Mouse (Mus musculus): ENCODE results near the gene Bnc2. TPM values are rescaled to one million over a fixed set of nuclear protein-coding genes. Genes with fewer than 3 reads are reported as not detected.

Gene Bnc2
- polyA plus RNA-seq, 1 experiment from 2014 or later: 1.7 TPM

- no peak overlapping the region for H3K27ac ChIP-seq (replicated peaks)
- no peak for ATAC-seq (ENCODE audit: extremely low read depth, insufficient number of reproducible peaks, low FRiP score, low TSS enrichment)
- H3K36me3 ChIP-seq: no peaks in the 10 kb centered on the region
- 27% methylated on average over 2 of the region's 2 CpGs for WGBS
- H3K9me3 ChIP-seq: no peaks in the 10 kb centered on the region
- no peak overlapping the region for H3K9ac ChIP-seq
- H3K4me1 ChIP-seq: peaks cover 14% of the 10 kb centered on the region
- no peak overlapping the region for H3K4me2 ChIP-seq
- H3K4me3 ChIP-seq: no peak overlapping the region
- H3K27me3 ChIP-seq (replicated peaks): no peaks in the 10 kb centered on the region
Observed at GRCm38 (mm10) chr4:84352656-84353055, 322.4 kb downstream of the Bnc2 start.

- peaks cover 5% of the 10 kb centered on the region; the same call in 1 of the 2 replicates for H3K4me1 ChIP-seq
- ATAC-seq (ENCODE audit: extremely low read depth, insufficient number of reproducible peaks, low FRiP score, low TSS enrichment): no peak
- no peak overlapping the region for H3K9ac ChIP-seq
- H3K9me3 ChIP-seq: no peaks in the 10 kb centered on the region
- WGBS: 27% methylated on average over 5 of the region's 5 CpGs
- no peaks in the 10 kb centered on the region for H3K27me3 ChIP-seq (replicated peaks)
- no peak overlapping the region for H3K4me2 ChIP-seq
- H3K4me3 ChIP-seq: no peak overlapping the region
- no peaks in the 10 kb centered on the region for H3K36me3 ChIP-seq
- no peak overlapping the region for H3K27ac ChIP-seq (replicated peaks)
Observed at GRCm38 (mm10) chr4:84349536-84349935, 325.5 kb downstream of the Bnc2 start.

GRCm38 (mm10) chr4:84339172-84339571 lies 335.9 kb downstream of the Bnc2 start:
- Histone ChIP-seq H3K27me3 (replicated peaks) (no peaks in the 10 kb centered on the region), H3K4me2 (no peak overlapping the region), H3K4me3 (no peak overlapping the region), H3K36me3 (no peaks in the 10 kb centered on the region), H3K9me3 (no peaks in the 10 kb centered on the region), H3K27ac (replicated peaks) (no peak overlapping the region), H3K9ac (no peak overlapping the region), H3K4me1 (no peaks in the 10 kb centered on the region)
- WGBS: 71% methylated on average over 4 of the region's 4 CpGs
- no peak for ATAC-seq (ENCODE audit: extremely low read depth, insufficient number of reproducible peaks, low FRiP score, low TSS enrichment)

- Histone ChIP-seq H3K4me2 (no peak overlapping the region), H3K27ac (replicated peaks) (no peak overlapping the region), H3K27me3 (replicated peaks) (no peaks in the 10 kb centered on the region), H3K4me1 (peaks cover 10% of the 10 kb centered on the region; the same call in 1 of the 2 replicates), H3K4me3 (no peak overlapping the region), H3K9ac (no peak overlapping the region), H3K36me3 (no peaks in the 10 kb centered on the region), H3K9me3 (no peaks in the 10 kb centered on the region)
- WGBS: 65% methylated on average over 9 of the region's 9 CpGs
- no peak for ATAC-seq (ENCODE audit: extremely low read depth, insufficient number of reproducible peaks, low FRiP score, low TSS enrichment)
Observed at GRCm38 (mm10) chr4:84331995-84332394, 343.1 kb downstream of the Bnc2 start.

GRCm38 (mm10) chr4:84331450-84331849 lies 343.6 kb downstream of the Bnc2 start:
- Histone ChIP-seq H3K9me3 (no peaks in the 10 kb centered on the region), H3K4me3 (no peak overlapping the region), H3K27ac (replicated peaks) (no peak overlapping the region), H3K27me3 (replicated peaks) (no peaks in the 10 kb centered on the region), H3K4me2 (no peak overlapping the region), H3K4me1 (peaks cover 10% of the 10 kb centered on the region; the same call in 1 of the 2 replicates), H3K36me3 (no peaks in the 10 kb centered on the region), H3K9ac (no peak overlapping the region)
- WGBS: 54% methylated on average over 3 of the region's 3 CpGs
- no peak for ATAC-seq (ENCODE audit: extremely low read depth, insufficient number of reproducible peaks, low FRiP score, low TSS enrichment)

GRCm38 (mm10) chr4:84330509-84330908 lies 344.6 kb downstream of the Bnc2 start:
- Histone ChIP-seq H3K36me3 (no peaks in the 10 kb centered on the region), H3K9me3 (no peaks in the 10 kb centered on the region), H3K4me1 (peaks cover 10% of the 10 kb centered on the region; the same call in 1 of the 2 replicates), H3K4me2 (no peak overlapping the region), H3K9ac (no peak overlapping the region), H3K27me3 (replicated peaks) (no peaks in the 10 kb centered on the region), H3K27ac (replicated peaks) (no peak overlapping the region), H3K4me3 (no peak overlapping the region)
- ATAC-seq (ENCODE audit: extremely low read depth, insufficient number of reproducible peaks, low FRiP score, low TSS enrichment): no peak
- WGBS: 91% methylated on average over 4 of the region's 4 CpGs

GRCm38 (mm10) chr4:84329651-84330050 lies 345.4 kb downstream of the Bnc2 start:
- ATAC-seq (ENCODE audit: extremely low read depth, insufficient number of reproducible peaks, low FRiP score, low TSS enrichment): no peak
- H3K9me3 ChIP-seq: no peaks in the 10 kb centered on the region
- H3K4me3 ChIP-seq: no peak overlapping the region
- 65% methylated on average over 5 of the region's 5 CpGs for WGBS
- no peaks in the 10 kb centered on the region for H3K27me3 ChIP-seq (replicated peaks)
- H3K27ac ChIP-seq (replicated peaks): no peak overlapping the region
- no peak overlapping the region for H3K9ac ChIP-seq
- H3K36me3 ChIP-seq: no peaks in the 10 kb centered on the region
- no peak overlapping the region for H3K4me2 ChIP-seq
- peaks cover 10% of the 10 kb centered on the region; the same call in 1 of the 2 replicates for H3K4me1 ChIP-seq

- H3K36me3 ChIP-seq: no peaks in the 10 kb centered on the region
- no peak overlapping the region for H3K4me2 ChIP-seq
- H3K4me3 ChIP-seq: no peak overlapping the region
- H3K4me1 ChIP-seq: no peaks in the 10 kb centered on the region
- no peak overlapping the region for H3K27ac ChIP-seq (replicated peaks)
- no peaks in the 10 kb centered on the region for H3K9me3 ChIP-seq
- WGBS: 77% methylated on average over 4 of the region's 4 CpGs
- H3K27me3 ChIP-seq (replicated peaks): no peaks in the 10 kb centered on the region
- no peak for ATAC-seq (ENCODE audit: extremely low read depth, insufficient number of reproducible peaks, low FRiP score, low TSS enrichment)
- H3K9ac ChIP-seq: no peak overlapping the region
Observed at GRCm38 (mm10) chr4:84324371-84324770, 350.7 kb downstream of the Bnc2 start.

GRCm38 (mm10) chr4:84321598-84321997 lies 353.5 kb downstream of the Bnc2 start:
- Histone ChIP-seq H3K36me3 (no peaks in the 10 kb centered on the region), H3K9me3 (no peaks in the 10 kb centered on the region), H3K4me2 (no peak overlapping the region), H3K4me3 (no peak overlapping the region), H3K27me3 (replicated peaks) (no peaks in the 10 kb centered on the region), H3K4me1 (no peaks in the 10 kb centered on the region), H3K27ac (replicated peaks) (no peak overlapping the region), H3K9ac (no peak overlapping the region)
- 8% methylated on average over 2 of the region's 2 CpGs for WGBS
- ATAC-seq (ENCODE audit: extremely low read depth, insufficient number of reproducible peaks, low FRiP score, low TSS enrichment): no peak

- no peak overlapping the region for H3K4me3 ChIP-seq
- WGBS: 85% methylated on average over 3 of the region's 3 CpGs
- H3K4me1 ChIP-seq: no peaks in the 10 kb centered on the region
- ATAC-seq (ENCODE audit: extremely low read depth, insufficient number of reproducible peaks, low FRiP score, low TSS enrichment): no peak
- no peak overlapping the region for H3K27ac ChIP-seq (replicated peaks)
- H3K36me3 ChIP-seq: no peaks in the 10 kb centered on the region
- no peak overlapping the region for H3K9ac ChIP-seq
- H3K4me2 ChIP-seq: no peak overlapping the region
- no peaks in the 10 kb centered on the region for H3K9me3 ChIP-seq
- H3K27me3 ChIP-seq (replicated peaks): no peaks in the 10 kb centered on the region
Observed at GRCm38 (mm10) chr4:84317421-84317820, 357.7 kb downstream of the Bnc2 start.

GRCm38 (mm10) chr4:84311371-84311770 lies 363.7 kb downstream of the Bnc2 start:
- no peaks in the 10 kb centered on the region for H3K36me3 ChIP-seq
- no peak overlapping the region for H3K4me3 ChIP-seq
- peaks cover 4% of the 10 kb centered on the region; the same call in 1 of the 2 replicates for H3K4me1 ChIP-seq
- H3K4me2 ChIP-seq: no peak overlapping the region
- no peak overlapping the region for H3K9ac ChIP-seq
- no peak overlapping the region for H3K27ac ChIP-seq (replicated peaks)
- no peaks in the 10 kb centered on the region for H3K9me3 ChIP-seq
- WGBS: 62% methylated on average over 2 of the region's 2 CpGs
- 0 out of 2 replicates have a peak, but pooled peaks cover 3% of the 10 kb centered on the region for H3K27me3 ChIP-seq (replicated peaks)
- no peak for ATAC-seq (ENCODE audit: extremely low read depth, insufficient number of reproducible peaks, low FRiP score, low TSS enrichment)

- H3K4me1 ChIP-seq: peaks cover 4% of the 10 kb centered on the region; the same call in 1 of the 2 replicates
- WGBS: 69% methylated on average over 3 of the region's 3 CpGs
- no peak overlapping the region for H3K9ac ChIP-seq
- H3K4me2 ChIP-seq: no peak overlapping the region
- 0 out of 2 replicates have a peak, but pooled peaks cover 3% of the 10 kb centered on the region for H3K27me3 ChIP-seq (replicated peaks)
- no peak overlapping the region for H3K27ac ChIP-seq (replicated peaks)
- no peak for ATAC-seq (ENCODE audit: extremely low read depth, insufficient number of reproducible peaks, low FRiP score, low TSS enrichment)
- no peaks in the 10 kb centered on the region for H3K9me3 ChIP-seq
- H3K36me3 ChIP-seq: no peaks in the 10 kb centered on the region
- H3K4me3 ChIP-seq: no peak overlapping the region
Observed at GRCm38 (mm10) chr4:84310851-84311250, 364.2 kb downstream of the Bnc2 start.

All from heart, embryonic 13.5 days (tissue).